8 mouse cellular contexts compared by ENCODE assay signal in the genomic region with DNA sequence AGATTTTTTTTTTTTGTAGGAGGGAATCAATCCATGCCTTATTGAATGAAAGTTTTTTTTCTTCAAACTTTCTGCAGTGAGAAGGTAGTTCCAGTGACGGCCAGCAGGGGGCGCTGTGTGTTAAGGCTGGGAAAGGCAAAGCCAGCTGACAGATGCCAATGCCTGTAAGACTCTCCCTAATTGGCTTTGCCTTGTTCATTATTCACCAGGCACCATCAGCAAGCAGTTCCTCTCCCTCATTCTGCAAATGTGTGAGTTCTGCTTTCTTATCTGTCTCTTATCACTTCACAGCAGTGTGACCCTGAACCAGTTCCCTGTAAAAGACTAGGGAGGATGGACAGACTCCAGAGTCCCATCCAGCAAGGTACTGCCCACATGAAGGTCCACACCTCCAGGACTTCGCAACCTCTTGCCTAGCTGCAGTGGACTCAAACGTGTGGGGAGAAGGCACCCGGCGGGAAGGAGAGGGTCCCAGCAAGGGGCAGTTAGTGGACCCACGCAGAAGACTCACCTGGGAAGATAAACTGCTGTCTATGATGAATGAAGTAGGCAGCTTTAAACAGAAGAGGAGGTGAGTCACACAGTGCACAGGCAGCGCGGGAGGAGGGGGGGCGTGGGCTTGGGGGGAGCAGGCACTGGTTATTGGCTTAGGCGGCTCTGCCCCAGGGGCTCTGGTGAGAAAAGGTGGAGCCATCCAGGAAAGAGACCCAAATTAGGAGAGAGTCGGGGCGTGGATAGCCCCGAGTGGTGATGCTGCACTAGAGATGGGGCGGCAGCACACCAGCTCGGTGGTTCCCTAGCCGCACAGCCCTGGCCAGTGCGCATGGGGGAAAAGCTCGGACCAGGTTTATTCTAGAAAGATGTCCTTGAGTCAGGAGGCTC. TPM values are rescaled to one million over a fixed set of nuclear protein-coding genes. Genes with fewer than 3 reads are reported as not detected.
DNase-seq lines count a peak whose midpoint lies in the region; ATAC-seq and TF ChIP-seq lines count a peak whose summit lies in the region.

No protein-coding gene starts in this region.

- TF ChIP-seq CTCF in ES-Bruce4 (IDR thresholded peaks at IDR 0.05; ENCODE audit: low read depth, low read length), result peak; percentile 94
- peak; percentile 98 for TF ChIP-seq CTCF in heart, postnatal 0 days (IDR thresholded peaks at IDR 0.05; ENCODE audit: low read depth)
- TF ChIP-seq CTCF in lung, embryonic 14.5 days (IDR thresholded peaks at IDR 0.05; ENCODE audit: low read depth), result peak; percentile 98

- no peak for TF ChIP-seq EP300 in ES-Bruce4 (IDR thresholded peaks at IDR 0.05; ENCODE audit: insufficient read depth, low read depth, low read length)
- no peak for TF ChIP-seq EP300 in heart, postnatal 0 days (IDR thresholded peaks at IDR 0.05; ENCODE audit: low read depth)

- H3K4me1 ChIP-seq in ES-Bruce4 (ENCODE audit: control insufficient read depth, insufficient read depth, low read length), result no peaks in the 10 kb centered on the region
- H3K4me1 ChIP-seq in forebrain, embryonic 11.5 days (replicated peaks; ENCODE audit: control insufficient read depth, insufficient read depth, low read length), result peaks cover 3% of the 10 kb centered on the region; the same call in 1 of the 2 replicates
- no peaks in the 10 kb centered on the region for H3K4me1 ChIP-seq in heart, postnatal 0 days (ENCODE audit: control insufficient read depth, insufficient read depth)
- H3K4me1 ChIP-seq in lung, embryonic 14.5 days (ENCODE audit: insufficient read depth), result no peaks in the 10 kb centered on the region

- DNase-seq in c-Kit-negative CD71-positive TER-119-positive erythroid progenitor cells, embryonic 14.5 days (ENCODE audit: low read depth, low spot score), result peak; percentile 58
- DNase-seq in forebrain, embryonic 11.5 days (ENCODE audit: low spot score), result peak; percentile 91
- DNase-seq in heart, postnatal 0 days (ENCODE audit: low spot score), result peak; percentile 78
- peak; percentile 75 to 88 for DNase-seq in layer of hippocampus, adult 18-20 months (ENCODE audit: low spot score in 2 of 2)
- peak; percentile 91 for DNase-seq in lung, embryonic 14.5 days
- DNase-seq in ovary, postnatal 14 days (ENCODE audit: low spot score), result peak; percentile 93
- peak; percentile 72 to 93 for DNase-seq in thymus, postnatal 10 days (ENCODE audit: low spot score in 2 of 2)

- ATAC-seq in forebrain, embryonic 11.5 days (replicated peaks; ENCODE audit: low FRiP score), result 0 out of 2 replicates have a peak, but pooled peaks have one; percentile 18
- peak; percentile 47; the same call in 1 of the 2 replicates for ATAC-seq in heart, postnatal 0 days (ENCODE audit: insufficient read depth, low read depth)
- ATAC-seq in lung, embryonic 14.5 days (ENCODE audit: insufficient read depth), result peak; percentile 44; the same call in 1 of the 2 replicates

- TF ChIP-seq POLR2A in ES-Bruce4 (IDR thresholded peaks at IDR 0.05; ENCODE audit: insufficient read depth, low read length), result no peak

- H3K4me3 ChIP-seq in ES-Bruce4 (ENCODE audit: low read depth, low read length), result no peak overlapping the region
- no peak overlapping the region for H3K4me3 ChIP-seq in forebrain, embryonic 11.5 days (ENCODE audit: low read depth, low read length)
- no peak overlapping the region for H3K4me3 ChIP-seq in heart, postnatal 0 days (ENCODE audit: low read depth, low read length)
- H3K4me3 ChIP-seq in lung, embryonic 14.5 days (ENCODE audit: low read depth, low read length), result no peak overlapping the region

- H3K9me3 ChIP-seq in ES-Bruce4 (replicated peaks; ENCODE audit: control insufficient read depth, insufficient read depth, low read length, poor library complexity, severe bottlenecking), result no peaks in the 10 kb centered on the region
- H3K9me3 ChIP-seq in forebrain, embryonic 11.5 days (ENCODE audit: control insufficient read depth, low read length), result no peaks in the 10 kb centered on the region
- no peaks in the 10 kb centered on the region for H3K9me3 ChIP-seq in heart, postnatal 0 days (replicated peaks; ENCODE audit: control insufficient read depth, low read length)
- H3K9me3 ChIP-seq in lung, embryonic 14.5 days (ENCODE audit: low read depth, low read length), result no peaks in the 10 kb centered on the region

- H3K4me2 ChIP-seq in forebrain, embryonic 11.5 days (ENCODE audit: low read depth, low read length, severe bottlenecking), result no peak overlapping the region
- H3K4me2 ChIP-seq in heart, postnatal 0 days (ENCODE audit: low read depth, low read length), result no peak overlapping the region
- H3K4me2 ChIP-seq in lung, embryonic 14.5 days, result no peak overlapping the region

- WGBS in forebrain, embryonic 11.5 days, result 51% methylated on average over 19 of the region's 19 CpGs
- 44% methylated on average over 19 of the region's 19 CpGs for WGBS in heart, postnatal 0 days
- 42% methylated on average over 19 of the region's 19 CpGs for WGBS in lung, embryonic 14.5 days

- H3K27me3 ChIP-seq in ES-Bruce4 (ENCODE audit: control insufficient read depth, insufficient read depth, low read length, poor library complexity, severe bottlenecking), result no peaks in the 10 kb centered on the region
- H3K27me3 ChIP-seq in forebrain, embryonic 11.5 days (ENCODE audit: control insufficient read depth, insufficient read depth, low read length), result no peaks in the 10 kb centered on the region
- no peaks in the 10 kb centered on the region for H3K27me3 ChIP-seq in heart, postnatal 0 days (ENCODE audit: control insufficient read depth, insufficient read depth, low read length)
- H3K27me3 ChIP-seq in lung, embryonic 14.5 days (ENCODE audit: insufficient read depth, low read length), result no peaks in the 10 kb centered on the region

- H3K9ac ChIP-seq in ES-Bruce4 (ENCODE audit: low read depth, poor library complexity, severe bottlenecking), result no peak overlapping the region
- no peak overlapping the region for H3K9ac ChIP-seq in forebrain, embryonic 11.5 days (ENCODE audit: low read length)
- H3K9ac ChIP-seq in heart, postnatal 0 days (replicated peaks; ENCODE audit: low read depth, low read length), result no peak overlapping the region
- no peak overlapping the region for H3K9ac ChIP-seq in lung, embryonic 14.5 days

- no peak overlapping the region for H3K27ac ChIP-seq in ES-Bruce4 (ENCODE audit: insufficient read depth, low read length)
- H3K27ac ChIP-seq in forebrain, embryonic 11.5 days (ENCODE audit: low read depth, low read length), result no peak overlapping the region
- H3K27ac ChIP-seq in heart, postnatal 0 days (ENCODE audit: low read depth), result peak overlapping the region; percentile 28; the same call in 1 of the 2 replicates
- no peak overlapping the region for H3K27ac ChIP-seq in lung, embryonic 14.5 days (ENCODE audit: low read depth)

- no peaks in the 10 kb centered on the region for H3K36me3 ChIP-seq in ES-Bruce4 (ENCODE audit: control insufficient read depth, insufficient read depth, low read length, poor library complexity, severe bottlenecking)
- no peaks in the 10 kb centered on the region for H3K36me3 ChIP-seq in forebrain, embryonic 11.5 days (ENCODE audit: control insufficient read depth, insufficient read depth, low read length)
- H3K36me3 ChIP-seq in heart, postnatal 0 days (replicated peaks; ENCODE audit: control insufficient read depth, insufficient read depth, low read length), result peaks cover 43% of the 10 kb centered on the region
- H3K36me3 ChIP-seq in lung, embryonic 14.5 days (ENCODE audit: insufficient read depth), result peaks cover 30% of the 10 kb centered on the region

RNA-seq across cellular contexts. Expression of gene Lgals9, which starts 46.1 kb away (rescaled TPM):
- polyA plus RNA-seq in ES-Bruce4 (2011; ENCODE audit: insufficient read depth, insufficient read length, low read depth, missing spikeins), result 8.8 and 10.7 TPM in 2 replicates
- polyA plus RNA-seq in forebrain, embryonic 11.5 days (2014; fragmentation: Nextera tagmentation; extraction: Ambion mirVana), result 3.7 and 4.0 TPM in 2 replicates
- 125 and 155 TPM in 2 replicates for total RNA-seq in heart, postnatal 0 days (2014; rRNA removed; ENCODE audit: low replicate concordance)
- polyA plus RNA-seq in heart, postnatal 0 days (2015; fragmentation: Nextera tagmentation; extraction: Ambion mirVana), result 63.0 and 76.9 TPM in 2 replicates
- total RNA-seq in layer of hippocampus, adult 18-20 months (2021), result 1 to 10 TPM; 3.7 to 3.9 TPM
- polyA plus RNA-seq in lung, embryonic 14.5 days (2014; fragmentation: Nextera tagmentation; extraction: Ambion mirVana), result 23.9 and 25.7 TPM in 2 replicates
